In genomic region chr5:141303746-141304145, GRCm38 (mm10) we compare ENCODE assay signal across 20 mouse cellular contexts.
DNase-seq lines count a peak whose midpoint lies in the region; ATAC-seq lines count a peak whose summit lies in the region.
"Had no signal": no experiment of that assay in that cellular context is flagged by ENCODE, and none has a peak within 500 bp of the region (broad histone marks: within the 10 kb centered on the region; RNA-seq: fewer than 3 reads in every experiment).

No protein-coding gene starts in this region.

- no peaks in the 10 kb centered on the region for H3K36me3 ChIP-seq in embryonic facial prominence, embryonic 10.5 days (replicated peaks)
- H3K36me3 ChIP-seq: forebrain, embryonic 15.5 days; hindbrain, embryonic 12.5 days; midbrain, embryonic 10.5 days had no signal

- H3K4me1 ChIP-seq in embryonic facial prominence, embryonic 10.5 days: 0 out of 2 replicates have a peak, but pooled peaks cover 8% of the 10 kb centered on the region
- H3K4me1 ChIP-seq: hindbrain, embryonic 12.5 days; midbrain, embryonic 10.5 days had no signal

- no peak overlapping the region for H3K27ac ChIP-seq in embryonic facial prominence, embryonic 10.5 days (replicated peaks)
- H3K27ac ChIP-seq: forebrain, embryonic 15.5 days; hindbrain, embryonic 12.5 days; macrophage; midbrain, embryonic 10.5 days had no signal

- no peak overlapping the region for H3K4me3 ChIP-seq in embryonic facial prominence, embryonic 10.5 days
- H3K4me3 ChIP-seq: forebrain, embryonic 15.5 days; hindbrain, embryonic 12.5 days; midbrain, embryonic 10.5 days had no signal

- WGBS in embryonic facial prominence, embryonic 10.5 days: 58% methylated on average over 2 of the region's 2 CpGs

- no peaks in the 10 kb centered on the region for H3K27me3 ChIP-seq in embryonic facial prominence, embryonic 10.5 days (replicated peaks; ENCODE audit: low read depth, poor library complexity, severe bottlenecking)
- H3K27me3 ChIP-seq: forebrain, embryonic 15.5 days; hindbrain, embryonic 12.5 days had no signal

- peak; percentile 11 for DNase-seq in 3T3-L1 (ENCODE audit: low read depth, low spot score)
- DNase-seq in 416B (ENCODE audit: low read depth): peak; percentile 10
- peak; percentile 11 for DNase-seq in embryonic facial prominence, embryonic 10.5 days (ENCODE audit: low spot score)
- DNase-seq in mesoderm, embryonic 11.5 days (ENCODE audit: low read depth, low spot score): peak; percentile 3
- no peak for DNase-seq in left cerebral cortex, adult 11 months (ENCODE audit: low spot score)
- no peak for DNase-seq in right cerebral cortex, adult 18-20 months
- DNase-seq: cerebellum, adult 18-20 months; cerebellum, postnatal 14 days; gastrocnemius, postnatal 14 days; heart, adult 11 months; heart, postnatal 14 days; kidney, adult 11 months; liver, postnatal 0 days; right cerebral cortex, postnatal 14 days had no signal

- no peaks in the 10 kb centered on the region for H3K9me3 ChIP-seq in embryonic facial prominence, embryonic 10.5 days
- H3K9me3 ChIP-seq: forebrain, embryonic 15.5 days; hindbrain, embryonic 12.5 days; midbrain, embryonic 10.5 days had no signal

- no peak for ATAC-seq in frontal cortex, adult (ENCODE audit: low TSS enrichment)
- ATAC-seq: forebrain, embryonic 15.5 days; liver, postnatal 0 days; lung, postnatal 0 days had no signal

Comparison
In these comparisons a context has a peak if more than half of its experiments do, and no peak if none do; other contexts are left out.
1. DNase-seq: peak in 3T3-L1 (single experiment), 416B (single experiment), embryonic facial prominence, embryonic 10.5 days (single experiment) and mesoderm, embryonic 11.5 days (single experiment); none in left cerebral cortex, adult 11 months (single experiment) and right cerebral cortex, adult 18-20 months (single experiment).